15 mouse cellular contexts compared by ENCODE assay signal in genomic region chr8:48484143-48484542, GRCm38 (mm10).
"Had no signal": no experiment of that assay in that cellular context is flagged by ENCODE, and none has a peak within 500 bp of the region (broad histone marks: within the 10 kb centered on the region; RNA-seq: fewer than 3 reads in every experiment).

No protein-coding gene starts in this region.

- ATAC-seq: liver, postnatal 0 days had no signal

- H3K4me2 ChIP-seq: kidney, embryonic 15.5 days; limb, embryonic 12.5 days; liver, embryonic 13.5 days; lung, embryonic 15.5 days had no signal

- H3K36me3 ChIP-seq: kidney, embryonic 15.5 days; limb, embryonic 12.5 days; liver, embryonic 13.5 days; lung, embryonic 15.5 days had no signal

- H3K27ac ChIP-seq: kidney, embryonic 15.5 days; limb, embryonic 12.5 days; liver, embryonic 13.5 days; lung, embryonic 15.5 days; macrophage had no signal

- H3K9ac ChIP-seq: kidney, embryonic 15.5 days; limb, embryonic 12.5 days; liver, embryonic 13.5 days; liver, postnatal 0 days; lung, embryonic 15.5 days had no signal

- H3K4me3 ChIP-seq: kidney, embryonic 15.5 days; limb, embryonic 12.5 days; liver, embryonic 13.5 days; lung, embryonic 15.5 days; megakaryocyte, embryonic 14.5 days had no signal

- H3K27me3 ChIP-seq: kidney, embryonic 15.5 days; limb, embryonic 12.5 days; liver, embryonic 13.5 days; lung, embryonic 15.5 days; megakaryocyte, embryonic 14.5 days had no signal

- DNase-seq: kidney, adult 2 months; kidney, postnatal 25 days; liver; liver, embryonic 13.5 days; liver, postnatal 0 days; lung, postnatal 14 days; midbrain, embryonic 14.5 days; right cerebral cortex, adult 18-20 months; right cerebral cortex, postnatal 25 days; thymus, postnatal 36 days had no signal

- H3K9me3 ChIP-seq: kidney, embryonic 15.5 days; limb, embryonic 12.5 days; liver, embryonic 13.5 days; lung, embryonic 15.5 days had no signal

- H3K4me1 ChIP-seq: liver, embryonic 13.5 days; lung, embryonic 15.5 days; megakaryocyte, embryonic 14.5 days had no signal
